Mouse (Mus musculus): ENCODE measurements around the gene Ugt1a1.

Ugt1a1 gene

GRCm38 (mm10) chr1:88258881-88259642 lies 47.3 kb downstream of the Ugt1a1 start:
- DNase-seq (ENCODE audit: low spot score), result peak; percentile 47

GRCm38 (mm10) chr1:88259643-88260024 lies 47.9 kb downstream of the Ugt1a1 start:
- peak; percentile 51 for DNase-seq (ENCODE audit: low spot score)

GRCm38 (mm10) chr1:88260114-88260513 lies 48.4 kb downstream of the Ugt1a1 start:
- DNase-seq (ENCODE audit: low spot score), result peak; percentile 65

GRCm38 (mm10) chr1:88260604-88261377 lies 49.0 kb downstream of the Ugt1a1 start:
- DNase-seq (ENCODE audit: low spot score), result no peak

- no peak for DNase-seq (ENCODE audit: low spot score)
Measured at GRCm38 (mm10) chr1:88261706-88262105, 49.9 kb downstream of the Ugt1a1 start.

- peak; percentile 98 for DNase-seq (ENCODE audit: low spot score)
Measured at GRCm38 (mm10) chr1:88262255-88262654, 50.5 kb downstream of the Ugt1a1 start.

GRCm38 (mm10) chr1:88262961-88263360 lies 51.2 kb downstream of the Ugt1a1 start:
- no peak for DNase-seq (ENCODE audit: low spot score)

- DNase-seq (ENCODE audit: low spot score), result no peak
Measured at GRCm38 (mm10) chr1:88263778-88264177, 52.0 kb downstream of the Ugt1a1 start.

GRCm38 (mm10) chr1:88264237-88264868 lies 52.6 kb downstream of the Ugt1a1 start:
- no peak for DNase-seq (ENCODE audit: low spot score)

- DNase-seq (ENCODE audit: low spot score), result no peak
Measured at GRCm38 (mm10) chr1:88264869-88265240, 53.1 kb downstream of the Ugt1a1 start.

GRCm38 (mm10) chr1:88266123-88266522 lies 54.4 kb downstream of the Ugt1a1 start:
- no peak for DNase-seq (ENCODE audit: low spot score)

- no peak for DNase-seq (ENCODE audit: low spot score)
Measured at GRCm38 (mm10) chr1:88267489-88267888, 55.7 kb downstream of the Ugt1a1 start.

- DNase-seq (ENCODE audit: low spot score), result no peak
Measured at GRCm38 (mm10) chr1:88268070-88268469, 56.3 kb downstream of the Ugt1a1 start.

Data from urinary bladder, postnatal 10 days (tissue).